29 mouse cellular contexts compared by ENCODE assay signal in genomic region chr15:25403879-25404278, GRCm38 (mm10). TPM values are rescaled to one million over a fixed set of nuclear protein-coding genes. Genes with fewer than 3 reads are reported as not detected.
DNase-seq lines count a peak whose midpoint lies in the region; ATAC-seq and TF ChIP-seq lines count a peak whose summit lies in the region.
"Had no signal": no experiment of that assay in that cellular context is flagged by ENCODE, and none has a peak within 500 bp of the region (broad histone marks: within the 10 kb centered on the region; RNA-seq: fewer than 3 reads in every experiment).

No protein-coding gene starts in this region.

- 0 out of 2 replicates have a peak overlapping the region, but pooled peaks have one; percentile 6 for H3K4me2 ChIP-seq in neural tube, embryonic 15.5 days
- H3K4me2 ChIP-seq: embryonic facial prominence, embryonic 12.5 days; forebrain, embryonic 15.5 days; heart, embryonic 11.5 days had no signal

- H3K36me3 ChIP-seq in testis, adult 2 months (ENCODE audit: control insufficient read depth, insufficient read depth, low read length): no peaks in the 10 kb centered on the region
- no peaks in the 10 kb centered on the region for H3K36me3 ChIP-seq in neural tube, embryonic 15.5 days
- H3K36me3 ChIP-seq: G1E had no signal

- 92% methylated on average over 7 of the region's 7 CpGs for WGBS in neural tube, embryonic 15.5 days

- peaks cover 5% of the 10 kb centered on the region for H3K4me1 ChIP-seq in testis, adult 2 months (ENCODE audit: control insufficient read depth, insufficient read depth, low read length)
- H3K4me1 ChIP-seq in neural tube, embryonic 15.5 days: peaks cover 85% of the 10 kb centered on the region

- H3K27ac ChIP-seq in layer of hippocampus, adult 2 months: peak overlapping the region; percentile 18; the same call in 1 of the 2 replicates
- H3K27ac ChIP-seq in testis, adult 2 months (ENCODE audit: control insufficient read depth, insufficient read depth, low read depth, low read length): no peak overlapping the region
- no peak overlapping the region; the same call in 1 of the 2 replicates for H3K27ac ChIP-seq in neural tube, embryonic 15.5 days (replicated peaks)
- H3K27ac ChIP-seq: embryonic facial prominence, embryonic 12.5 days; forebrain, embryonic 10.5 days; forebrain, embryonic 15.5 days; liver, embryonic 14.5 days; stomach, postnatal 0 days had no signal

- no peak for TF ChIP-seq CTCF in layer of hippocampus, adult 2 months (conservative IDR thresholded peaks at IDR 0.05)
- TF ChIP-seq CTCF in testis, adult 2 months (IDR thresholded peaks at IDR 0.05; ENCODE audit: control insufficient read depth, insufficient read depth, insufficient replicate concordance, low read depth, low read length): no peak

- TF ChIP-seq POLR2A in testis, adult 2 months (IDR thresholded peaks at IDR 0.05; ENCODE audit: control insufficient read depth, low read depth, low read length): no peak

- H3K27me3 ChIP-seq in testis, adult 2 months (ENCODE audit: control insufficient read depth, insufficient read depth, low read length): no peaks in the 10 kb centered on the region
- H3K27me3 ChIP-seq in neural tube, embryonic 15.5 days (replicated peaks): no peaks in the 10 kb centered on the region
- H3K27me3 ChIP-seq: CH12.LX; embryonic facial prominence, embryonic 12.5 days; forebrain, embryonic 15.5 days; megakaryocyte, embryonic 14.5 days had no signal

- no peak overlapping the region for H3K4me3 ChIP-seq in layer of hippocampus, adult 2 months
- H3K4me3 ChIP-seq in testis, adult 2 months (ENCODE audit: control insufficient read depth, low read depth, low read length): peak overlapping the region; percentile 62
- no peak overlapping the region for H3K4me3 ChIP-seq in neural tube, embryonic 15.5 days (replicated peaks)
- H3K4me3 ChIP-seq: embryonic facial prominence, embryonic 12.5 days; forebrain, embryonic 10.5 days; forebrain, embryonic 15.5 days had no signal

- ATAC-seq in frontal cortex, adult (ENCODE audit: low TSS enrichment): peak; percentile 17; the same call in 1 of the 2 replicates
- ATAC-seq in neural tube, embryonic 15.5 days (ENCODE audit: low FRiP score): no peak
- ATAC-seq: forebrain, embryonic 15.5 days; intestine, postnatal 0 days had no signal

- no peak for DNase-seq in frontal cortex, postnatal 10 days (ENCODE audit: low spot score in 2 of 2)
- DNase-seq in layer of hippocampus, adult 2 months (ENCODE audit: low spot score in 2 of 2): no peak
- DNase-seq in layer of hippocampus, adult 9-10 months (ENCODE audit: low spot score): no peak
- DNase-seq in testis, postnatal 14 days (ENCODE audit: low spot score): no peak
- DNase-seq in lung, postnatal 36 days: no peak
- DNase-seq: adrenal gland, adult 8-10 months; cerebellum, adult 9-10 months; cerebellum, postnatal 36 days; embryo, embryonic 11 days; heart, postnatal 36 days; kidney, adult 9 months; kidney, postnatal 10 days; liver; lung, adult 2 months; lung, postnatal 10 days; right cerebral cortex, postnatal 4 days had no signal

- H3K9ac ChIP-seq in neural tube, embryonic 15.5 days (replicated peaks): no peak overlapping the region
- H3K9ac ChIP-seq: embryonic facial prominence, embryonic 12.5 days; forebrain, embryonic 15.5 days; liver, embryonic 14.5 days had no signal

- H3K9me3 ChIP-seq in neural tube, embryonic 15.5 days (replicated peaks): no peaks in the 10 kb centered on the region
- H3K9me3 ChIP-seq: embryonic facial prominence, embryonic 12.5 days; forebrain, embryonic 10.5 days; forebrain, embryonic 15.5 days; megakaryocyte, embryonic 14.5 days had no signal

RNA-seq across cellular contexts. Expression of gene Basp1, which starts 9.7 kb away (rescaled TPM):
- total RNA-seq in layer of hippocampus, adult 2 months (2021): 100 to 1,000 TPM; 576 to 634 TPM
- 11.8 and 13.6 TPM in 2 replicates for polyA plus RNA-seq in testis, adult 2 months (2012; rRNA removed)
- 215 and 360 TPM in 2 replicates for polyA plus RNA-seq in neural tube, embryonic 15.5 days (2015; fragmentation: Nextera tagmentation; extraction: Ambion mirVana)
- total RNA-seq: G1E had no signal
- polyA plus RNA-seq: G1E had no signal

Comparison
In these comparisons a context has a peak if more than half of its experiments do, and no peak if none do; other contexts are left out.
1. RNA of gene Basp1, which starts 9.7 kb away (polyA plus RNA-seq): 215 to 360 TPM in neural tube, embryonic 15.5 days; 11.8 to 13.6 TPM in testis, adult 2 months; every median in the first group is over 10 times any median in the second.